Mouse (Mus musculus) CD4-positive, CD25-positive, alpha-beta regulatory T cell (primary cell): Measurements from ENCODE around the gene Abcc8. TPM values are rescaled to one million over a fixed set of nuclear protein-coding genes. Genes with fewer than 3 reads are reported as not detected.

Experiments used
- polyA plus RNA-seq: library from polyadenylated mRNA; unstranded; fragments of 100-300 nt; shearing (Covaris generic); gene quantifications from one replicate; pipeline ENCODE4 v1.2.1, GENCODE M21; 2017

The Abcc8 gene
- polyA plus RNA-seq = 0.19 TPM

GRCm38 (mm10) chr7:46179431-46180275, at the start of gene Abcc8:
Gene Abcc8 (minus strand): TSS chr7:46180033.

GRCm38 (mm10) chr7:46100563-46100962, 79.3 kb downstream of the Abcc8 start, which contains the start of gene Kcnj11:
Gene Kcnj11 (minus strand): TSS chr7:46100764.

Other genes starting within 250 kb of the Abcc8 start
- not detected for gene Abcc6, start 149.7 kb downstream of the Abcc8 start, polyA plus RNA-seq
- gene Nomo1, start 146.3 kb downstream of the Abcc8 start, polyA plus RNA-seq = 40.4 TPM
- not detected for gene Kcnj11, start 79.3 kb downstream of the Abcc8 start, polyA plus RNA-seq
- gene Ush1c, start 58.5 kb upstream of the Abcc8 start, polyA plus RNA-seq = not detected
- not detected for gene Otog, start 61.0 kb upstream of the Abcc8 start, polyA plus RNA-seq
- not detected for gene Myod1, start 196.4 kb upstream of the Abcc8 start, polyA plus RNA-seq
- gene Kcnc1, start 216.5 kb upstream of the Abcc8 start, polyA plus RNA-seq = not detected